Mouse (Mus musculus) forebrain, embryonic 14.5 days (tissue): ENCODE measurements around the gene Ptprh. TPM values are rescaled to one million over a fixed set of nuclear protein-coding genes. Genes with fewer than 3 reads are reported as not detected.
A peak's percentile ranks its signal among the peaks of the same experiment; 100 is the strongest.
"Not testable (repeated sequence)": the region's sequence is repeated elsewhere in the genome, so short reads cannot be mapped to it uniquely, and the experiment has no call there.

Experiments used
- ATAC-seq: fragments of 200-750 bp; cut with Nextera tagmentation; 2 replicates; pipeline ENCODE4 v1.8.0; 2017; ENCODE audit warnings: mild to moderate bottlenecking, moderate library complexity
- DNase-seq: peaks from one replicate; pipeline ENCODE4 v3.0.0-alpha.2; 2015; ENCODE audit warnings: low spot score
- H3K27ac ChIP-seq: fragments of 300-500 bp; sonication (generic); 2 replicates; pipeline ENCODE4 v1.5.1; 2014; ENCODE audit warnings: low read depth, mild to moderate bottlenecking, control low read depth, low read length, moderate library complexity
- H3K27me3 ChIP-seq: fragments of 300-500 bp; sonication (generic); replicated peaks from 2 replicates; pipeline ENCODE4 v1.6.1; 2014; ENCODE audit warnings: low read length, control low read depth, mixed read lengths; ENCODE audit not compliant: control insufficient read depth, insufficient read depth
- H3K36me3 ChIP-seq: fragments of 300-500 bp; sonication (generic); 2 replicates; pipeline ENCODE4 v1.6.1; 2014; ENCODE audit warnings: low read length, control low read depth; ENCODE audit not compliant: control insufficient read depth, insufficient read depth
- H3K4me1 ChIP-seq: fragments of 300-500 bp; sonication (generic); 2 replicates; pipeline ENCODE4 v1.6.1; 2014; ENCODE audit warnings: antibody characterized with exemption, low read length, control low read depth; ENCODE audit not compliant: control insufficient read depth, insufficient read depth
- H3K4me2 ChIP-seq: fragments of 300-500 bp; sonication (generic); 2 replicates; pipeline ENCODE4 v1.6.1; 2014; ENCODE audit warnings: mild to moderate bottlenecking, control low read depth, low read length
- H3K4me3 ChIP-seq: fragments of 300-500 bp; sonication (generic); 2 replicates; pipeline ENCODE4 v1.5.1; 2014; ENCODE audit warnings: low read depth, low read length, control low read depth
- H3K9ac ChIP-seq: fragments of 300-500 bp; sonication (generic); 2 replicates; pipeline ENCODE4 v1.6.1; 2014; ENCODE audit warnings: mild to moderate bottlenecking, low read length, control low read depth, moderate library complexity
- H3K9me3 ChIP-seq: fragments of 300-500 bp; sonication (generic); replicated peaks from 2 replicates; pipeline ENCODE4 v1.6.1; 2016; ENCODE audit warnings: low read length, control low read depth, mixed read lengths; ENCODE audit not compliant: control insufficient read depth
- WGBS: fragments of 180-500 bp; shearing (Covaris S2); extraction: QIAGEN DNeasy Blood & Tissue Kit; methylation state at CpG from one replicate; pipeline ENCODE4 v1.1.7; 2014; 5-methylcytosine and 5-hydroxymethylcytosine counted together
- polyA plus RNA-seq: library from polyadenylated mRNA; unstranded; fragments of >200 nt; fragmentation: Nextera tagmentation; extraction: Ambion mirVana; gene quantifications from 2 replicates; pipeline ENCODE4 v1.2.1, GENCODE M21; 2014

Gene Ptprh
- polyA plus RNA-seq, 1 experiment from 2014 or later = not detected

DNA sequence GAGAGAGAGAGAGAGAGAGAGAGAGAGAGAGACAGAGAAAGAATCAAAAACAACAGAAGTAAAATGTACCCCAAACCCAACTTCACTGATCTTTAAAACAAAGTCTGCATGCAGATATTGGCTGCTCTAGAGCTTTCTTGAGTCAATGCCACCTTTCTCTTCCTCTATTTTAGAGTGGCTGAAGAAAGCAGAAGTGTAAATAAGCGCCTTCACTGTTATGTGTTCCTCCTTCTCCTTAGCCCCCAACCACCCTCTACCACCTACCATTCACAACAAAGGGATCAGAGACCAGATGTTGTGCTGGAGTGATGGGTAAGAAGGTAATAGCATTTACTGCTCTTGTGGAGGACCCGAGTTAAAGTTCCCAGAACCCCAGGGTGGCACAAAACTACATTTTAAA is 31.5 kb downstream of the Ptprh start:
- not testable (repeated sequence) for ATAC-seq

DNA sequence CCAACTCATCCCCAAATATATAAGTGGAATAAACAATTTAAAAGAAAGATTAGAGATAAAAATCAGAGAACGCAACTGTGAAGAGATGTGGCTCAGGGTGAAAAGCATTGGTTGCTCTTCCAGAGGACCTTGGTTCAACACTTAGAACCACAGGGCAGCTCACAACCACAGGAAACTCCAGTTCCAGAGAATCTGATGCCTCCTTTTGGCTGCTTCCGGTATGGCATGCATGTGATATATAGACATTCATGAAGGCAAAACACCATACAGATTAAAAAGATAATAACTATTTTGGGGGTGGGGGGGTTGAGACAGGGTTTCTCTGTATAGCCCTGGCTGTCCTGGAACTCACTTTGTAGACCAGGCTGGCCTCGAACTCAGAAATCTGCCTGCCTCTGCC is 41.2 kb downstream of the Ptprh start:
- 96% methylated on average over 3 of the region's 3 CpGs for WGBS
- no peaks in the 10 kb centered on the region for H3K27me3 ChIP-seq
- H3K9ac ChIP-seq = no peak overlapping the region
- H3K4me2 ChIP-seq = no peak overlapping the region
- H3K4me3 ChIP-seq = no peak overlapping the region
- H3K9me3 ChIP-seq = no peaks in the 10 kb centered on the region
- no peaks in the 10 kb centered on the region for H3K4me1 ChIP-seq
- no peaks in the 10 kb centered on the region for H3K36me3 ChIP-seq
- ATAC-seq (no peak), DNase-seq (no peak)
- no peak overlapping the region for H3K27ac ChIP-seq

More for the DNA sequence above, 31.5 kb downstream of the Ptprh start:
- H3K4me2 ChIP-seq, H3K9ac ChIP-seq, H3K4me3 ChIP-seq, H3K27ac ChIP-seq, H3K27me3 ChIP-seq, H3K36me3 ChIP-seq, H3K4me1 ChIP-seq, H3K9me3 ChIP-seq, DNase-seq: not testable (repeated sequence)
- WGBS = 75% methylated on average over 2 of the region's 2 CpGs

DNA sequence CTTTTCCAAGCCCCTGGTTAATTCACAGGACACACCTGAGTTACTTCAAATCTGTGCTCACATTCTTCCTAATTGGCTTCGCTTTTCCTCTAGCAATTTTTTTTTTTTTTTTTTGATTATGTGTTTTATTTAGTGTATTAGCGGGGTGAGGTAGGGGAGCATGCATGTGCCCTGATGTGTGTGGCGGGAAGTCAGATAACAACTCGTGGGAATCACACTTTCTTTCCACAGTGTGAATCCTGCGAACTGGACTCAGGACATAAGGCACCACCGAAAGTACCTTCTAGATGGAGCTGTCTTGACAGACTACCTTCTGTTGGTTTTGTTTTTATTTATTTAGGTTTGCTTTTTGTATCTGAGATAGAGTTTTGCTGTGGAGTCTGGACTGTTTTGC is 46.7 kb downstream of the Ptprh start:
- ATAC-seq = peak; percentile 49
- Histone ChIP-seq H3K4me2 (peak overlapping the region; percentile 24; the same call in 1 of the 2 replicates), H3K4me3 (no peak overlapping the region), H3K9me3 (no peaks in the 10 kb centered on the region), H3K9ac (no peak overlapping the region), H3K27me3 (no peaks in the 10 kb centered on the region), H3K4me1 (no peaks in the 10 kb centered on the region), H3K36me3 (no peaks in the 10 kb centered on the region), H3K27ac (no peak overlapping the region)
- 67% methylated on average over 6 of the region's 6 CpGs for WGBS
- DNase-seq = no peak

DNA sequence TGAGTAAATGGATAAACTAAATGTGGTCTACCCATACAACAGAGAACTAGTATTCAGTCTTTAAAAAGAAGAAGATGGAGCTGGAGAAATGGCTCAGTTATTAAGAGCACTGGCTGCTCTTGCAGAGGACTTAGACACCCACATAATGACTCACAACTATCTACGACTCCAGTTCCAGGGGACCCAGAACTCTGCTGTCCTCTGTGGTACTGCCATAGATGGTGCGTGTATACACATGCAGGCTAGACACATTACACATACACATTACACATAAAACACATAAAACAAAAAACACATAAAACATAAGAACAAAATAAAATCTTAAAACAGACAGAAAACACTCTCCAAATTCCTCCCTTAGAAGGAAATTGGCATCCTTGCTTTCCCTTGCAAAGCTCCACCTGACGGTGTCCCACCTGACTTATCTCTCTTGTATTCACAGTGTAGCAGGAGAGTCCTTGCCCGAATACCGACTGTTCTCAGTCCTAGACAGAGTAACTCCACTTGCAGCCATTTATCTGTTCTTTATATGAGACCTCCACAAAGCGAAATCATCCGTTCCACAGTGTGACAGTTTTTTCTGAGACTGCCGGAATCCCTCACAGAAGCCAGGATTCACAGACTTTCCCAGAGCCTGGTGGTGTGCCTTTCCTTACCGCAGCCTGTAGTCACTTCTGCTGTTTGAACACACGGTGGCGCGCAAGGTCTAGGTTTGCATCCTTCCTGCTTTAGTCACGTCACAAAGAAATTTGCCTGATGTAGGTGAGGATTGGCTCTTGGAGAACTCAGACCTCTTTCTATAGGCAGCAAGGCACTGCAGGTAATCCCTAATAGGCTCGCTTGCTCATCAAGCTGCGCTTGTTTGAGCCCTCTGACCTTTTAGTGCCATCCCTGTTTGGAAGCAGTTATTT is 47.3 kb downstream of the Ptprh start:
- Histone ChIP-seq H3K27ac (no peak overlapping the region), H3K9ac (no peak overlapping the region), H3K27me3 (no peaks in the 10 kb centered on the region), H3K36me3 (no peaks in the 10 kb centered on the region), H3K4me1 (no peaks in the 10 kb centered on the region), H3K4me2 (peak overlapping the region; percentile 24; the same call in 1 of the 2 replicates), H3K4me3 (no peak overlapping the region), H3K9me3 (no peaks in the 10 kb centered on the region)
- peak; percentile 96 for ATAC-seq
- peak; percentile 95 for DNase-seq
- WGBS = 24% methylated on average over 15 of the region's 15 CpGs

- peak within 1 kb of the TSS; percentile 75 for H3K4me2 ChIP-seq
- H3K27ac ChIP-seq = peak within 1 kb of the TSS; percentile 76
- no peaks in the 10 kb centered on the region for H3K9me3 ChIP-seq
- H3K36me3 ChIP-seq = no peaks in the 10 kb centered on the region; the same call in 1 of the 2 replicates
- H3K4me3 ChIP-seq = peak within 1 kb of the TSS; percentile 45
- H3K27me3 ChIP-seq = no peaks in the 10 kb centered on the region
- DNase-seq (peak; percentile 86), ATAC-seq (peak; percentile 79)
- WGBS = 3% methylated on average over 33 of the region's 33 CpGs
- peaks cover 6% of the 10 kb centered on the region for H3K4me1 ChIP-seq
- peak within 1 kb of the TSS; percentile 71 for H3K9ac ChIP-seq
Measured at GRCm38 (mm10) chr7:4547221-4547641, 56.6 kb downstream of the Ptprh start, which contains the start of gene Syt5. Gene Syt5, minus strand, starts transcription at chr7:4547541.

- DNase-seq = peak; percentile 95
- under 1% methylated on average over 26 of the region's 26 CpGs for WGBS
- peaks cover 5% of the 10 kb centered on the region; the same call in 1 of the 2 replicates for H3K36me3 ChIP-seq
- H3K4me3 ChIP-seq = peak overlapping the region; percentile 45
- no peaks in the 10 kb centered on the region for H3K9me3 ChIP-seq
- no peaks in the 10 kb centered on the region for H3K27me3 ChIP-seq
- peaks cover 6% of the 10 kb centered on the region for H3K4me1 ChIP-seq
- ATAC-seq = peak; percentile 91
- peak overlapping the region; percentile 71 for H3K9ac ChIP-seq
- H3K4me2 ChIP-seq = peak overlapping the region; percentile 75
- peak overlapping the region; percentile 76 for H3K27ac ChIP-seq
Measured at GRCm38 (mm10) chr7:4546591-4547131, 57.2 kb downstream of the Ptprh start.

DNA sequence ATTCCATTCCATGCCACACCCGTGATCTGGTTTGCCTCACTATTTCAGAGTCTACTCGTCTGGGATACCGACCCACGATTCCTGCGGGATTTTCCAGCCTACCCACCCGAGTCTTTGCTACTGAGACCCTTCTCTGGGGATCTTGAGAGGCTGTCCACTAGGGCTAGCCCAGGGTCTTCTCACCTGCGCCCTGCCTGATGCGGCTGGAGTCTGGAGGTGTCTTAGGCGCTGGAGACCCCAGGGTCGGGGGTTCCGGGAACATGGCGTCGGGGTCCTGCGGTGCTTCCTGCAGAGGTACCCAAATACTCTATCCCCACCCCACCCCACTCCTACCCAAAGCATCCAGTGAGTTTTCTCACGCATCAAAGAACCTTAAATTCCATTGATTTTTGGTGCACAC is 57.8 kb downstream of the Ptprh start:
- H3K9ac ChIP-seq = peak overlapping the region; percentile 71
- H3K4me3 ChIP-seq = peak overlapping the region; percentile 45
- H3K4me2 ChIP-seq = peak overlapping the region; percentile 75
- ATAC-seq (peak; percentile 44), DNase-seq (no peak)
- H3K4me1 ChIP-seq = peaks cover 6% of the 10 kb centered on the region
- H3K36me3 ChIP-seq = peaks cover 7% of the 10 kb centered on the region
- no peaks in the 10 kb centered on the region for H3K27me3 ChIP-seq
- peak overlapping the region; percentile 36 for H3K27ac ChIP-seq
- WGBS = 74% methylated on average over 15 of the region's 15 CpGs
- no peaks in the 10 kb centered on the region for H3K9me3 ChIP-seq

DNA sequence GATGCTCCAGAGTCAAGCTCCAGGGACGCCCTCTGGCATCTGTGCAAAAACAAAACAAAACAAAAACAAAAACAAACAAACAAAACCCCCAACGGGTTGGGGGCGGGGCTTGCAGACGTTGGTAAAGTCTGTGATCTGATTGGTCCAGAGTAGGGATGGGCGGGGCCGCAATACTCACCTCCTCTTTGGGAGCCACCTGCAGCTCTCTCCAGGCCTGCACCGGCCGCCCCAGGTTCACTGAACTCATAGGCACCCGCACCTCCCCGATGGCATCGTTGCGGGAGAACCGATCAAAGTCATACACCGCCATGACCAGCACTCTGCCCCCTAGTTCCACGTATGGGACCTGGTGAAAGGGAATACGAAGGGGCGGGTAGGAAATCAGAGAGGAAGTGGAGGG is 61.8 kb downstream of the Ptprh start:
- Histone ChIP-seq H3K4me3 (no peak overlapping the region), H3K9me3 (no peaks in the 10 kb centered on the region), H3K4me1 (peaks cover 6% of the 10 kb centered on the region), H3K4me2 (no peak overlapping the region), H3K9ac (no peak overlapping the region), H3K27me3 (no peaks in the 10 kb centered on the region), H3K36me3 (peaks cover 15% of the 10 kb centered on the region), H3K27ac (no peak overlapping the region)
- DNase-seq (no peak), ATAC-seq (no peak)
- 38% methylated on average over 17 of the region's 17 CpGs for WGBS

DNA sequence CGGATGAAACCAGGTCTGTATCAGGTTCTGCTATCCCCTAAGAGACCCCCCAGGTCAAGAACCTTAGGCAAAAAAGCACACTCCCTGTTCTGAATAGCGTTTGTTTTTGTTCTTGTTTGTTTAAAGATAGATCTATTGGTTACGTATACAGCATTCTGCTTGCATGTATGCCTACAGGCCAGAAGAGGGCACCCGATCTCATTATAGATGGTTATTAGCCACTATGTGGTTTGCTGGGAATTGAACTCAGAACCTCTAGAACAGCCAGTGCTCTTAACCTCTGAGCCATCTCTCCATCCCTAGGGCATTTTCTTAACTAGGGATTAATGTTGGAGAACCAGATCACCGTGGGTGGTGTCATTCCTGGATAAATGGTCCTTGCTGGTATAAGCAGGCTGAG is 62.5 kb downstream of the Ptprh start:
- H3K27me3 ChIP-seq = no peaks in the 10 kb centered on the region
- ATAC-seq = no peak
- 62% methylated on average over 5 of the region's 5 CpGs for whole genome bisulfite sequencing
- H3K4me1 ChIP-seq = peaks cover 6% of the 10 kb centered on the region
- H3K9me3 ChIP-seq = no peaks in the 10 kb centered on the region
- no peak overlapping the region for H3K27ac ChIP-seq
- no peak overlapping the region for H3K4me2 ChIP-seq
- H3K9ac ChIP-seq = no peak overlapping the region
- peaks cover 15% of the 10 kb centered on the region for H3K36me3 ChIP-seq
- H3K4me3 ChIP-seq = no peak overlapping the region
- no peak for DNase-seq
